Mouse (Mus musculus): ENCODE measurements around the gene Mllt3. TPM values are rescaled to one million over a fixed set of nuclear protein-coding genes. Genes with fewer than 3 reads are reported as not detected.

Mllt3 gene
- polyA plus RNA-seq, 1 experiment, result 23.5 TPM

- no peak for DNase-seq (ENCODE audit: extremely low spot score in 1 of 2, low spot score in 1 of 2)
These were observed 198.0 kb downstream of the Mllt3 start for GRCm38 (mm10) chr4:87835191-87835590.

GRCm38 (mm10) chr4:87834310-87834709 is 198.9 kb downstream of the Mllt3 start:
- DNase-seq (ENCODE audit: extremely low spot score in 1 of 2, low spot score in 1 of 2), result no peak

GRCm38 (mm10) chr4:87830794-87831306 is 202.3 kb downstream of the Mllt3 start:
- peak; percentile 14 to 35 for DNase-seq (ENCODE audit: extremely low spot score in 1 of 2, low spot score in 1 of 2)

- no peak for DNase-seq (ENCODE audit: extremely low spot score in 1 of 2, low spot score in 1 of 2)
These were observed 203.6 kb downstream of the Mllt3 start for GRCm38 (mm10) chr4:87829426-87830063.

- no peak for DNase-seq (ENCODE audit: extremely low spot score in 1 of 2, low spot score in 1 of 2)
These were observed 206.8 kb downstream of the Mllt3 start for GRCm38 (mm10) chr4:87826336-87826735.

GRCm38 (mm10) chr4:87823623-87824022 is 209.5 kb downstream of the Mllt3 start:
- no peak for DNase-seq (ENCODE audit: extremely low spot score in 1 of 2, low spot score in 1 of 2)

GRCm38 (mm10) chr4:87823191-87823590 is 210.0 kb downstream of the Mllt3 start:
- DNase-seq (ENCODE audit: extremely low spot score in 1 of 2, low spot score in 1 of 2), result no peak

- DNase-seq (ENCODE audit: extremely low spot score in 1 of 2, low spot score in 1 of 2), result no peak
These were observed 212.3 kb downstream of the Mllt3 start for GRCm38 (mm10) chr4:87820911-87821310.

- peak in 1 of 2 experiments; percentile 45 for DNase-seq (ENCODE audit: extremely low spot score in 1 of 2, low spot score in 1 of 2)
These were observed 214.0 kb downstream of the Mllt3 start for GRCm38 (mm10) chr4:87819182-87819581.

- DNase-seq (ENCODE audit: extremely low spot score in 1 of 2, low spot score in 1 of 2), result no peak
These were observed 214.9 kb downstream of the Mllt3 start for GRCm38 (mm10) chr4:87818276-87818675.

- no peak for DNase-seq (ENCODE audit: extremely low spot score in 1 of 2, low spot score in 1 of 2)
These were observed 217.6 kb downstream of the Mllt3 start for GRCm38 (mm10) chr4:87815465-87816108.

- DNase-seq (ENCODE audit: extremely low spot score in 1 of 2, low spot score in 1 of 2), result no peak
These were observed 221.3 kb downstream of the Mllt3 start for GRCm38 (mm10) chr4:87811899-87812298.

- no peak for DNase-seq (ENCODE audit: extremely low spot score in 1 of 2, low spot score in 1 of 2)
These were observed 226.8 kb downstream of the Mllt3 start for GRCm38 (mm10) chr4:87806196-87806987.

- DNase-seq (ENCODE audit: extremely low spot score in 1 of 2, low spot score in 1 of 2), result no peak
These were observed 228.6 kb downstream of the Mllt3 start for GRCm38 (mm10) chr4:87804576-87804975.

- peak; percentile 37 to 63 for DNase-seq (ENCODE audit: extremely low spot score in 1 of 2, low spot score in 1 of 2)
These were observed 229.9 kb downstream of the Mllt3 start for GRCm38 (mm10) chr4:87803313-87803712.

GRCm38 (mm10) chr4:87802140-87802539 is 231.0 kb downstream of the Mllt3 start:
- no peak for DNase-seq (ENCODE audit: extremely low spot score in 1 of 2, low spot score in 1 of 2)

- DNase-seq (ENCODE audit: extremely low spot score in 1 of 2, low spot score in 1 of 2), result no peak
These were observed 231.8 kb downstream of the Mllt3 start for GRCm38 (mm10) chr4:87801332-87801731.

- no peak for DNase-seq (ENCODE audit: extremely low spot score in 1 of 2, low spot score in 1 of 2)
These were observed 232.9 kb downstream of the Mllt3 start for GRCm38 (mm10) chr4:87800276-87800675.

- no peak for DNase-seq (ENCODE audit: extremely low spot score in 1 of 2, low spot score in 1 of 2)
These were observed 233.7 kb downstream of the Mllt3 start for GRCm38 (mm10) chr4:87799418-87799817.

- no peak for DNase-seq (ENCODE audit: extremely low spot score in 1 of 2, low spot score in 1 of 2)
These were observed 237.9 kb downstream of the Mllt3 start for GRCm38 (mm10) chr4:87795261-87795660.

- no peak for DNase-seq (ENCODE audit: extremely low spot score in 1 of 2, low spot score in 1 of 2)
These were observed 238.9 kb downstream of the Mllt3 start for GRCm38 (mm10) chr4:87794216-87794615.
